Mouse (Mus musculus): ENCODE measurements around the gene Gnpda2. TPM values are rescaled to one million over a fixed set of nuclear protein-coding genes. Genes with fewer than 3 reads are reported as not detected.

Gene Gnpda2
- 10 to 100 TPM; 20.0 to 21.6 TPM for total RNA-seq (2021)

GRCm38 (mm10) chr5:69591640-69592461 lies at the start of gene Gnpda2:
Gene Gnpda2, minus strand, starts transcription at chr5:69592340.
- peak; percentile 82 to 87 for DNase-seq (ENCODE audit: extremely low spot score in 1 of 2, low spot score in 1 of 2)

DNA sequence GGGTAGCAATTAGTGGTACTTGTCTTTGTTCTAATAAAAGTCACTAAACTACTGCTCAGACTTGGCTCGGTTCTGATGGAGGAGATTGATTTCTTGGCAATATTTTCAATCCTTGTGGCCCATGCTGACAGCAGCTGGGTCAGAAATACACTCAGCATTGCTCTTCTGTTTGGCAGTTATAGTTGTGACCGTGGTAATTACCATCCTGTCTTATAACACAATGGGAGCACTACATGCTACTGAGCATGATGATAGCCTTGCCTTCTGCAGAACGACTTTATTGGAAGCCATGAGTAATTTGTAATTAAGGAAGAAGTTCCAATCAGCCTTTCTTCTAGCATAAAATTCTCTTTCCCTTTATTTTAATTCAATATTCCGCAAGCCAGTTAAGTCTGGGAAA lies 42.6 kb upstream of the Gnpda2 start:
- DNase-seq (ENCODE audit: extremely low spot score in 1 of 2, low spot score in 1 of 2): no peak

- DNase-seq (ENCODE audit: extremely low spot score in 1 of 2, low spot score in 1 of 2): no peak
Observed at GRCm38 (mm10) chr5:69620899-69621298, 28.8 kb upstream of the Gnpda2 start.

DNA sequence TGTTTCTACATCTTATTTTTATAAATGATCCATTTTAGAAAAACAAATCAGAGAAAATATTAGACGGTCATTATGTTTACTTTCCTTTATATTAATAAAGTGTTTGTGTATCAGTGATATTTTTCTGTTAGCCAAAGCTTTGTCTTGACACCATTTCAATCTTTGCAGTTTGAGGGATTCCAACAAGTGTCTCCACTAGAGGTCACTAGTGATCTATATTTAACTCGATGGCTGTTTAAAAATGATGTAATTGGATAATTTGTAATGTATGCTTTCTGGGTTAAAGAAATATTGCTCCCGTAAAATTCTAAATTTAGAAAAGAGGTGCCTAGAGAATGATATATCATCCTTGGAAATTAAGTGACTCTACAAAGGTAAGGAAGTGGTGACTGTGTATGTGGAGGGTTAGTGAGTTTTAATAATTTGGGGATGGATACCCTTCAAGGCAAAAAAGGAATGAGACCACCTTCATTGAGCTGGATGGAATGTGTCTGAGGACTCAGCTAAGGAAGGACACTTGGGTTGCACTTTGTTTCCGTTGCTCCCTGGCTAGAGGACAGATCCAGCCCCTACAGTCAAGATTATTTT lies 21.2 kb upstream of the Gnpda2 start:
- DNase-seq (ENCODE audit: extremely low spot score in 1 of 2, low spot score in 1 of 2): no peak

DNA sequence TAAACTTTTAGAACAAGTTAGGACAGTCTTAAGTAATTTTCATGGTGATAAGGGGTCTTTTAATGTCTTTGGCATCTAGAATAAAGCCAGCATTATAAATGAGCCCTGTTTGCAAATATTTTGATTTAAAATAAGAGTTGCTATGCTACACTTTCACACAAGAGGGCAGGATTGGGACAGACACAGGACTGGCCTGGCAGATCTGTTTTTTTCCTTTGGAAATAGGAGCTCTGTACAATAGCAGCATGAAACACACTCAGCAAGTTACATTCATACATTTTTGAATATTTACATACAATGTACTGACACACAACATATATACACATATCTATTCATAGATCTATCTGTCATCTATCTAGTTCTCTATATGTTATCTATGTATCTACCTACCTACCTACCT lies 8.9 kb upstream of the Gnpda2 start:
- no peak for DNase-seq (ENCODE audit: extremely low spot score in 1 of 2, low spot score in 1 of 2)

DNA sequence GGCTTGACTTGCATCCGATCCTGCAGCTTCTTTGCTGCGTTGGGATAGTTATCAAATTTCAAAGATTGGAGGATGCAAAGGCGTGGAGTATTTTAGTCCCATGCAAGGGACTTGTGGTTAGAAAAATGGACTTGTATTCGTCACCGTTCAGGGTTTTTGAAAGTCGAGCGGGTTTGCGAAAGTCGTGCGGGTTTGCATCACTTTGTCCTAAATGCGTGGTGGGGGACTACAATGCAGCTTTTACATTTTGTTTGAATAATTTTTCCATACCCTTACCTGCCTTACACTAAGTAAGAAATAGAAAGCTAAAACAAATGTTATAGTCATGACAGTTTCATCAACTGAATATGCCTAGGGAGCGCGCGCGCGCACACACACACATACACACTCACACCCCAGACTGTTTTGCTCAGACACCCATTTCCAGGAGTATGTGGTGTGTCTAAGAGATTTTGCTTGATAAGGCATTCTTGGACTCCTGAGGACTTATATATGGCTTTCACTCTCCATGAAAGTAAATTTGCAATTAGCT lies 34.7 kb downstream of the Gnpda2 start:
- peak in 1 of 2 experiments; percentile 8 for DNase-seq (ENCODE audit: extremely low spot score in 1 of 2, low spot score in 1 of 2)

- DNase-seq (ENCODE audit: extremely low spot score in 1 of 2, low spot score in 1 of 2): peak; percentile 97 to 99
Observed at GRCm38 (mm10) chr5:69556628-69557403, 35.3 kb downstream of the Gnpda2 start, which contains the start of gene Guf1. Gene Guf1, plus strand, starts transcription at chr5:69556923.

- DNase-seq (ENCODE audit: extremely low spot score in 1 of 2, low spot score in 1 of 2): no peak
Observed at GRCm38 (mm10) chr5:69542489-69542888, 49.7 kb downstream of the Gnpda2 start, which contains the start of gene Yipf7. Gene Yipf7, minus strand, starts transcription at chr5:69542648.

DNA sequence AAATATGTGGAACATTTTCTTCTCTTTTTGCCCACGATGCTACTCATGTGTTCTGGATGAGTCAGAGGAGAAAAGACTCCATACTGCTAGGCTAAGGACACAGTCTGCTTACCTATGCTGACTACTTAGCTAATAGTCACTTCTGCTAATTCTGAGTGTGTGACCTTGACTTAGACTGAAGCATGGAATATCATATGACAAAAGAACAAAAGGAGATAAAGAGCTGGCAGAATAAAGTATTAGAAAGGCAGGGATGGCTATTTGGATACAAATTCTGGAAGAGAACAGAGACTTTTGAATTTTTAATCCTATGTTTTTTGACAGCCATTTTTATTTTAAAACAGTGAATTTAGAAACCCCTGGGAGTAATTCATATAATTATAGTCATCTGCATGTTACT lies 50.5 kb downstream of the Gnpda2 start:
- no peak for DNase-seq (ENCODE audit: extremely low spot score in 1 of 2, low spot score in 1 of 2)

DNA sequence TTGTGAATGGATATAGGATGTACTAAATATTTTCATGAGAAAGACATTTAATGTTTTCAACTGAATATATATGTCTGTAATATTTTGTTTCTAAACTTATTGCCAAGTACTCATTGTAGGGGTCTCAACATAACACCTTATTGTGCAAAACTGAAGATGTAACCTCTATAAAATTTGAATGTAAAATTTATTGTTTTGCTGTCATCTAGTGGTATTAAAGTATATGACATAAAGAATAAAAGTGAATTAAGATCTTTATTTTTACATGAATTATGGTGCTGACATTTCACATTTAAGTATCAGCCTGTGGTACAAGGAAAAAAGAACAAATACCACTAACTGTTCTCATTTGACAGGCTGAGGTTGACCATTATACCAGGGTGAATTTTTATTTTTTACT lies 68.2 kb downstream of the Gnpda2 start:
- no peak for DNase-seq (ENCODE audit: extremely low spot score in 1 of 2, low spot score in 1 of 2)

Other genes starting within 250 kb of the Gnpda2 start
- not detected for gene Yipf7, start 49.7 kb downstream of the Gnpda2 start, total RNA-seq (2021)
- 10 to 100 TPM; 22.0 to 27.4 TPM for gene Guf1, start 35.4 kb downstream of the Gnpda2 start, total RNA-seq (2021)

Data from layer of hippocampus, postnatal 25 days (tissue).